Mouse (Mus musculus) embryonic facial prominence, embryonic 15.5 days (tissue): ENCODE measurements around the gene Dnaic2. TPM values are rescaled to one million over a fixed set of nuclear protein-coding genes. Genes with fewer than 3 reads are reported as not detected.
A peak's percentile ranks its signal among the peaks of the same experiment; 100 is the strongest.

Experiments
- ATAC-seq: fragments of 200-750 bp; cut with Nextera tagmentation; 2 replicates; pipeline ENCODE4 v1.8.0; 2017; ENCODE audit warnings: low read depth, moderate TSS enrichment; ENCODE audit not compliant: insufficient number of reproducible peaks, low FRiP score, low TSS enrichment
- H3K27ac ChIP-seq: fragments of 300-500 bp; sonication (generic); replicated peaks from 2 replicates; pipeline ENCODE4 v1.5.1; 2015; ENCODE audit warnings: mild to moderate bottlenecking, inconsistent platforms
- H3K27me3 ChIP-seq: fragments of 300-500 bp; sonication (generic); 2 replicates; pipeline ENCODE4 v1.6.1; 2015; ENCODE audit warnings: inconsistent platforms
- H3K36me3 ChIP-seq: fragments of 300-500 bp; sonication (generic); 2 replicates; pipeline ENCODE4 v1.6.1; 2015; ENCODE audit warnings: mild to moderate bottlenecking, inconsistent platforms
- H3K4me1 ChIP-seq: fragments of 300-500 bp; sonication (generic); 2 replicates; pipeline ENCODE4 v1.6.1; 2015; ENCODE audit warnings: inconsistent platforms
- H3K4me2 ChIP-seq: fragments of 300-500 bp; sonication (generic); replicated peaks from 2 replicates; pipeline ENCODE4 v1.6.1; 2015; ENCODE audit warnings: mild to moderate bottlenecking, inconsistent platforms
- H3K4me3 ChIP-seq: fragments of 300-500 bp; sonication (generic); replicated peaks from 2 replicates; pipeline ENCODE4 v1.5.1; 2015; ENCODE audit warnings: mild to moderate bottlenecking, inconsistent platforms
- H3K9ac ChIP-seq: fragments of 300-500 bp; sonication (generic); 2 replicates; pipeline ENCODE4 v1.6.1; 2015; ENCODE audit warnings: inconsistent platforms
- H3K9me3 ChIP-seq: fragments of 300-500 bp; sonication (generic); replicated peaks from 2 replicates; pipeline ENCODE4 v1.6.1; 2016; ENCODE audit warnings: inconsistent platforms
- WGBS: fragments of 180-500 bp; shearing (Covaris S2); methylation state at CpG from one replicate; pipeline ENCODE4 v1.1.7; 2015; 5-methylcytosine and 5-hydroxymethylcytosine counted together
- polyA plus RNA-seq: library from polyadenylated mRNA; unstranded; fragments of >200 nt; fragmentation: Nextera tagmentation; extraction: Ambion mirVana; gene quantifications from 2 replicates; pipeline ENCODE4 v1.2.1, GENCODE M21; 2015

Dnaic2 gene
- polyA plus RNA-seq, 1 experiment from 2014 or later, result 13.2 TPM

DNA sequence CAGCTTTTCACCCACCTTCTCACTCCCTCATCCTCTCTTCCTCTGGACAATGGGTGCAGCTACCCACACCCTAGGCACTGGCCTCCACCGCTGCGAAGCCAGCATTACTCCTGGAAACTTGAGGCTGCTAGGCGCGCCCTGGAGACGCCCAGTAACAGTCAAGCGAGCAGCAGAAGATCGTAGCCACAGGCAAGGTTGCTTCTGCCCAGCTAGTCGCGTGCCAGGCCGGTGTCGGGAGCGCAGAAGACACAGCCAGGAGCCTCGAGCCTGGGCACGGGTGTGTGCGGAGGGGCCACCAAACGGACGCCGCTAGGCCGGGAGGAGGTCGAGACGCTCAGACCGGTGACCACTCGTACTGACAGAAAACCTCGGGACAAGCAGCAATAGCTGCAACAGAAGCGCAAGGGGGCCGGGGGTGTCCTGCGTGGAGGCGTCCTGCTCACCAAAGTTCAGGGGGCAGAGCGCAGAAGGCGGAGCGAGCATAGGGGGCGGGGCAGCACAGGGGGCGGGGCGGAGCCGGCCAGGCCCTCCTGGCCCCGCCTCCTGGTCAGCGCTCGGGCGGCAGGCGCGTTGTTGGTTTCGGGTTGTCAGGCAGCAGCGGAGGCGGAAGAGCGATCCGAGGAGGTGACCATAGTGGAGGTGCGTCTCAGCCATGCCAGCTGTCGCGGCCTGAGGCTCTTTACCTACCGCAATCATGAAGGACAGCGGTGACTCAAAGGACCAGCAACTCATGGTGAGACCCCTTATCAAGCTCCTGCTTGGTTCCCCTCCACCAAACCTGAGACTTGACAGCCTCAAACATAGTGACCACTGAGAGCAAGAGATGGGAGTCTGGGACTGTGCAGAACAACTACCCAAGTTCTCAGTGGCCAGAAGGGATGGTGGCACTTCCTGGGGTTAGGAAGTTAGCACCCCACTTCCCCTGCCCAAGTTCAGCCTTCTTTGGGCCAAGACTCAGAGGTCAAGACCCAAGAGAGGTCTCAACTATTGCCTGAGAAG, 37.9 kb downstream of the Dnaic2 start, which contains the start of gene Kif19a:
Gene Kif19a (plus strand): TSS at position 569 of the 999 bp plus-strand sequence.
- 2% methylated on average over 46 of the region's 51 CpGs for WGBS
- ATAC-seq, result peak; percentile 37; the same call in 1 of the 2 replicates
- peaks cover 22% of the 10 kb centered on the region for H3K27me3 ChIP-seq

DNA sequence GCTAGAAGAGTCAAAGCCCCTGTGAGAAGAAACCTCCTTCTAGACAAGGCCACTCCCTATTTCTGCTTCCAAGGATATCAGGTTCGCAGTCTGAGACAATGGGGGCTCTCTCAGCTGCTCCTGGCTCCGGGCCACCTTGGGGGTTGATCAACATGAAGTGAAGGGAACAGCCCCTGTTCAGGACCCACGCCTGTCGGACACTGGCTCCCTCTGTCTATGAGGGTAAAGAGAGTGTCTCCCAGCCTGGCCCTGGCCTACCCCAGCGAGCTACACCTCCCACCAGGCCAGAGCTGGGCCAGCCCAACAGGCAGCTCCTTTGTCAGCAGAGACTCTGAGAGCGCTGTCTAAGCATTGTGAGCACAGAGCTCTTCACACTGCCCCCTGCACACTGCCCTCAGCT, 42.7 kb downstream of the Dnaic2 start:
- Histone ChIP-seq H3K27ac (no peak overlapping the region), H3K9ac (no peak overlapping the region), H3K4me1 (peaks cover 15% of the 10 kb centered on the region), H3K36me3 (no peaks in the 10 kb centered on the region), H3K4me3 (no peak overlapping the region), H3K27me3 (peaks cover 15% of the 10 kb centered on the region), H3K4me2 (no peak overlapping the region), H3K9me3 (no peaks in the 10 kb centered on the region)
- WGBS, result 30% methylated on average over 6 of the region's 6 CpGs
- 0 out of 2 replicates have a peak, but pooled peaks have one; percentile 35 for ATAC-seq

More for the DNA sequence above, 37.9 kb downstream of the Dnaic2 start, which contains the start of gene Kif19a:
- Histone ChIP-seq H3K4me1 (peaks cover 17% of the 10 kb centered on the region), H3K4me2 (peak within 1 kb of the TSS; percentile 84), H3K27ac (no peak within 1 kb of the TSS), H3K9ac (no peak within 1 kb of the TSS), H3K36me3 (no peaks in the 10 kb centered on the region), H3K9me3 (no peaks in the 10 kb centered on the region), H3K4me3 (peak within 1 kb of the TSS; percentile 50)

DNA sequence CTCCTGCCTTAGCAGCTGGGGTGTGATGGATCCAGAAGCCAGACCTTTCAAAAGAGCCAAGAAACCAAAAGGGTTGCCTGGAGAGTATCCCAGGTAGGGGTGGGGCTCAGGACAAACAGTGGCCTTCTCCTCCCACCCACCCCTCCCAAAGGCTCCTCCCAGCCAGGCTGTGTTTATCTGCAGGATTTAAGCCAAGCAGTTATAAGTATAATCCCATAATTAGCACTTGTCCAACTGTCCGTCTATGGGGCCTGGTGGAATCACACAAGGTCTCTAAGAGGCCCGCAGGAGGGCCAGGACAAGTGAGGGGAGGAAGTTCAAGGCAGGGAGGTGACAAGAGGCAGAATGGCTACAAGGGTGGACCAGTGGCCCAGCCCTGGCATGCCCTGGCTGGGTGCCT, 44.7 kb downstream of the Dnaic2 start:
- Histone ChIP-seq H3K27ac (no peak overlapping the region), H3K4me2 (no peak overlapping the region), H3K9ac (no peak overlapping the region), H3K4me1 (peaks cover 8% of the 10 kb centered on the region), H3K9me3 (no peaks in the 10 kb centered on the region), H3K36me3 (no peaks in the 10 kb centered on the region), H3K27me3 (0 out of 2 replicates have a peak, but pooled peaks cover 2% of the 10 kb centered on the region), H3K4me3 (no peak overlapping the region)
- WGBS, result 55% methylated on average over 2 of the region's 2 CpGs
- no peak for ATAC-seq

GRCm38 (mm10) chr11:114780076-114780475, 52.9 kb downstream of the Dnaic2 start:
- no peaks in the 10 kb centered on the region for H3K4me1 ChIP-seq
- H3K4me2 ChIP-seq, result no peak overlapping the region
- ATAC-seq, result no peak
- H3K9ac ChIP-seq, result no peak overlapping the region
- no peak overlapping the region for H3K4me3 ChIP-seq
- H3K9me3 ChIP-seq, result no peaks in the 10 kb centered on the region
- peaks cover 8% of the 10 kb centered on the region for H3K27me3 ChIP-seq
- WGBS, result 50% methylated on average over 9 of the region's 9 CpGs
- H3K36me3 ChIP-seq, result no peaks in the 10 kb centered on the region
- no peak overlapping the region for H3K27ac ChIP-seq

- peak overlapping the region; percentile 53 for H3K4me2 ChIP-seq
- H3K4me3 ChIP-seq, result peak overlapping the region; percentile 28
- H3K4me1 ChIP-seq, result peaks cover 14% of the 10 kb centered on the region
- 45% methylated on average over 10 of the region's 10 CpGs for WGBS
- no peaks in the 10 kb centered on the region for H3K9me3 ChIP-seq
- no peaks in the 10 kb centered on the region for H3K36me3 ChIP-seq
- ATAC-seq, result no peak
- peaks cover 63% of the 10 kb centered on the region for H3K27me3 ChIP-seq
- no peak overlapping the region for H3K9ac ChIP-seq
- no peak overlapping the region for H3K27ac ChIP-seq
These were observed 58.7 kb downstream of the Dnaic2 start for GRCm38 (mm10) chr11:114785892-114786291.

- Histone ChIP-seq H3K36me3 (no peaks in the 10 kb centered on the region), H3K27me3 (peaks cover 67% of the 10 kb centered on the region), H3K9ac (no peak overlapping the region), H3K4me2 (peak overlapping the region; percentile 53), H3K9me3 (no peaks in the 10 kb centered on the region), H3K4me3 (peak overlapping the region; percentile 28), H3K4me1 (peaks cover 16% of the 10 kb centered on the region), H3K27ac (no peak overlapping the region)
- no peak for ATAC-seq
- WGBS, result 2% methylated on average over 43 of the region's 43 CpGs
These were observed 59.1 kb downstream of the Dnaic2 start for GRCm38 (mm10) chr11:114786326-114786725.

- no peaks in the 10 kb centered on the region for H3K9me3 ChIP-seq
- H3K4me2 ChIP-seq, result no peak overlapping the region
- H3K4me1 ChIP-seq, result peaks cover 29% of the 10 kb centered on the region
- H3K27me3 ChIP-seq, result peaks cover 80% of the 10 kb centered on the region
- WGBS, result 83% methylated on average over 3 of the region's 3 CpGs
- ATAC-seq, result no peak
- H3K36me3 ChIP-seq, result no peaks in the 10 kb centered on the region
- no peak overlapping the region for H3K27ac ChIP-seq
- H3K4me3 ChIP-seq, result no peak overlapping the region
- H3K9ac ChIP-seq, result no peak overlapping the region
These were observed 60.4 kb downstream of the Dnaic2 start for GRCm38 (mm10) chr11:114787611-114788010.

- 0 out of 2 replicates have a peak, but pooled peaks have one; percentile 8 for ATAC-seq
- Histone ChIP-seq H3K36me3 (no peaks in the 10 kb centered on the region), H3K27ac (no peak overlapping the region), H3K4me2 (peak overlapping the region; percentile 43), H3K9me3 (no peaks in the 10 kb centered on the region), H3K9ac (no peak overlapping the region), H3K27me3 (peaks cover 96% of the 10 kb centered on the region), H3K4me1 (peaks cover 29% of the 10 kb centered on the region), H3K4me3 (0 out of 2 replicates have a peak overlapping the region, but pooled peaks have one; percentile 12)
- WGBS, result 9% methylated on average over 30 of the region's 30 CpGs
These were observed 62.0 kb downstream of the Dnaic2 start for GRCm38 (mm10) chr11:114789061-114789714.

DNA sequence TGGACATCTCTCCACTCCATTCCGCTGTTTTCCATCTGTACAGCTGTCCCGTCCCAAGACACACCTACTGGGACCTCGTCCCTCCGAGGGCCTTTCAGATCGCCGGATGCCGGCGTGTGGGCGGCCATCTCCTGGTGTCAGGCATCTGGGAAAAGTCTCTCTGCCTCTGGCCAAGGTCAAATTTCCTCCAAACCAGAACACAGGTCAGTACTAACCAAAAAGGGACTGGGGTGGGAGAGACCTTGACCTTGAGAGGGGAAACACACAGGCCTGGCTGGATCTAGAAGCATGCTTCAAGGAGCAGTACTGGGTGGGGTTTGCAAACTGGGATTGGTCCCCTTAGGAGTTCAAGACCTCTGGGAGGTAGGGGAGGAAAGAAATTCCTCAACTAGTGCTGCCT, 62.5 kb downstream of the Dnaic2 start:
- ATAC-seq, result no peak
- Histone ChIP-seq H3K9ac (no peak overlapping the region), H3K4me3 (no peak overlapping the region), H3K27me3 (peaks cover 94% of the 10 kb centered on the region), H3K27ac (no peak overlapping the region), H3K4me1 (peaks cover 30% of the 10 kb centered on the region), H3K9me3 (no peaks in the 10 kb centered on the region), H3K4me2 (no peak overlapping the region), H3K36me3 (no peaks in the 10 kb centered on the region)
- 39% methylated on average over 9 of the region's 9 CpGs for WGBS

DNA sequence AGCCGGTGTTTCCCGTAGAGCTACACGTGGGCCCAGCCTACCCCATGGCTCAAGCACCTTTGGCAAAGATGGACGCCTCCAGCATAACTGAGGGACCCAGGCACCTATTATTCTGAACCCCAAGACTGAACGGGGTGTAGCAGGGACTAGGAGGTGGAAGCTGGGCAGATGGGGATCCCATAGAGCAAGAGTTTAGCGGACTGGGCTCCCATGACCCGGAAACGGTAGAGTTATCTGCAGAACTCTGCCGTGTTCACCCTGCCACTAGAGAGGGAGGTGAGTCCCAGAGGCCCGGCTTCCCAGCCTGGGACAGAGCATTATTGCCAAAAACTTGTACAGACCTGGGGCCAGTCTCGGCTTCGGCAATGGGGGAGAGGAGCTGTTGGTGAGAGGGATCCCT, 63.0 kb downstream of the Dnaic2 start:
- Histone ChIP-seq H3K4me1 (peaks cover 35% of the 10 kb centered on the region), H3K4me2 (no peak overlapping the region), H3K27ac (no peak overlapping the region), H3K4me3 (no peak overlapping the region), H3K9me3 (no peaks in the 10 kb centered on the region), H3K36me3 (no peaks in the 10 kb centered on the region), H3K9ac (no peak overlapping the region), H3K27me3 (peaks cover 92% of the 10 kb centered on the region)
- 64% methylated on average over 12 of the region's 12 CpGs for WGBS
- ATAC-seq, result no peak

DNA sequence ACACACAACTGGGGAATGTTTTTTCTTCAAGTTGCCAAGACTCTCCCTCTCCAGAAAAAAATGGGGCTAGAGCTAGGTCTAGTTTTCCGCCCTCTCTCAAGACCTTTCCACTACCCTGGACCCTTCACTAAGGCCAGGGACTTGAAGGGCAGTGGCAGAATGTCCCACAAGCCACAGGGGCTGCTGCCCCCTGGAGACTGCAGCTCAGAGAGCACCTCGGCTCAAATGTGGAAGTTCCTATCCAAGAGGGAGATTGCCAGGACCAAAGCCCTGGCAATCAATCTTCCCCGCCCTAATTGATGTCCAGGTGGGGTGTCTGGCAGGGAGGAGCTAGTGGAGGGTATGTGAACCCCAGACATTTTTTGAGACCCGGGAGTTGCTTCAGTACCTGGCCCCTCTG, 63.6 kb downstream of the Dnaic2 start:
- ATAC-seq, result no peak
- peaks cover 41% of the 10 kb centered on the region for H3K4me1 ChIP-seq
- no peaks in the 10 kb centered on the region for H3K9me3 ChIP-seq
- no peaks in the 10 kb centered on the region for H3K36me3 ChIP-seq
- no peak overlapping the region for H3K4me2 ChIP-seq
- H3K9ac ChIP-seq, result no peak overlapping the region
- no peak overlapping the region for H3K27ac ChIP-seq
- 33% methylated on average over 4 of the region's 4 CpGs for WGBS
- peaks cover 85% of the 10 kb centered on the region for H3K27me3 ChIP-seq
- H3K4me3 ChIP-seq, result no peak overlapping the region
